Mouse (Mus musculus) cerebellum, adult 9-10 months (tissue): ENCODE results near the gene Dpm3.

ENCODE experiments used
- DNase-seq: peaks from one replicate; pipeline ENCODE4 v3.0.0; 2022

Gene Dpm3

GRCm38 (mm10) chr3:89270891-89271290, 11.7 kb downstream of the Dpm3 start:
- DNase-seq: peak; percentile 71

GRCm38 (mm10) chr3:89271760-89272159, 12.6 kb downstream of the Dpm3 start:
- DNase-seq: peak; percentile 58

- DNase-seq: no peak
Measured at GRCm38 (mm10) chr3:89276061-89276460, 16.9 kb downstream of the Dpm3 start.

- peak; percentile 54 for DNase-seq
Measured at GRCm38 (mm10) chr3:89277281-89278021, 18.3 kb downstream of the Dpm3 start.

GRCm38 (mm10) chr3:89278107-89278506, 18.9 kb downstream of the Dpm3 start:
- DNase-seq: peak; percentile 50

- no peak for DNase-seq
Measured at GRCm38 (mm10) chr3:89278643-89279042, 19.5 kb downstream of the Dpm3 start.

- peak; percentile 89 for DNase-seq
Measured at GRCm38 (mm10) chr3:89279153-89279890, 20.2 kb downstream of the Dpm3 start.

- DNase-seq: peak; percentile 61
Measured at GRCm38 (mm10) chr3:89280050-89280605, 21.0 kb downstream of the Dpm3 start.

GRCm38 (mm10) chr3:89280606-89281511, 21.7 kb downstream of the Dpm3 start, which contains the start of gene Efna1:
TSS of gene Efna1 (minus strand) at chr3:89281142.
- DNase-seq: peak; percentile 64

GRCm38 (mm10) chr3:89281579-89282290, 22.6 kb downstream of the Dpm3 start:
- peak; percentile 87 for DNase-seq

GRCm38 (mm10) chr3:89282291-89282643, 23.1 kb downstream of the Dpm3 start:
- no peak for DNase-seq

- DNase-seq: no peak
Measured at GRCm38 (mm10) chr3:89284261-89284660, 25.1 kb downstream of the Dpm3 start.

GRCm38 (mm10) chr3:89285526-89285925, 26.4 kb downstream of the Dpm3 start:
- no peak for DNase-seq

- DNase-seq: no peak
Measured at GRCm38 (mm10) chr3:89287286-89287685, 28.1 kb downstream of the Dpm3 start.

- DNase-seq: no peak
Measured at GRCm38 (mm10) chr3:89288503-89288928, 29.4 kb downstream of the Dpm3 start.

GRCm38 (mm10) chr3:89291874-89292273, 32.7 kb downstream of the Dpm3 start:
- no peak for DNase-seq

GRCm38 (mm10) chr3:89292303-89292702, 33.1 kb downstream of the Dpm3 start:
- DNase-seq: no peak

- DNase-seq: no peak
Measured at GRCm38 (mm10) chr3:89293247-89293918, 34.2 kb downstream of the Dpm3 start.

GRCm38 (mm10) chr3:89294195-89294594, 35.0 kb downstream of the Dpm3 start:
- no peak for DNase-seq

GRCm38 (mm10) chr3:89295685-89296230, 36.6 kb downstream of the Dpm3 start:
- no peak for DNase-seq

GRCm38 (mm10) chr3:89296761-89297396, 37.7 kb downstream of the Dpm3 start:
- DNase-seq: no peak
